Mouse (Mus musculus): ENCODE measurements around the gene Taf1d. TPM values are rescaled to one million over a fixed set of nuclear protein-coding genes. Genes with fewer than 3 reads are reported as not detected.
"Not testable (repeated sequence)": the region's sequence is repeated elsewhere in the genome, so short reads cannot be mapped to it uniquely, and the experiment has no call there.

Taf1d gene
- total and polyA plus RNA-seq, 3 experiments, result 3.0 to 128 (median 76.4) TPM

- no peak for DNase-seq
These were observed 1.2 kb downstream of the Taf1d start for GRCm38 (mm10) chr9:15307257-15307656.

DNA sequence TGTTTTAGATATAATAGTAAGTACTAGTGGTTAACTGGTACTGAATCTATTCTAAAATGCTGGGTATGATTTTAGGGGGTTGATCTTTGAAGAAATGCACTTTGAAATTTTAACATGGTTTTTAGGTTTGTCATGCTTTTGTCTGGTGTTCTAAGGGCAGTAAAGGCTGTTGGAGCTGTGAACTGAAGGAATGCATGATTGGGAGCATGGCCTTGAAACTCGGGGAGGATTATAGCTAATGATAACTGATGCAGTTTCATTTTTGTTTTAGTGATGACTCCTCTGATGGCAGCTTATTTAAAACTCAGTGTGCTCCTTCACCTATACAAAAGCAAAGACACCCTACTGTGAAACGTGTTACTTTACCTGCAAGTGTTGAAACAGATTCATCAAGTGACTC lies 2.2 kb downstream of the Taf1d start:
- no peak for DNase-seq

GRCm38 (mm10) chr9:15309425-15309824 lies 3.4 kb downstream of the Taf1d start:
- no peak for DNase-seq

DNA sequence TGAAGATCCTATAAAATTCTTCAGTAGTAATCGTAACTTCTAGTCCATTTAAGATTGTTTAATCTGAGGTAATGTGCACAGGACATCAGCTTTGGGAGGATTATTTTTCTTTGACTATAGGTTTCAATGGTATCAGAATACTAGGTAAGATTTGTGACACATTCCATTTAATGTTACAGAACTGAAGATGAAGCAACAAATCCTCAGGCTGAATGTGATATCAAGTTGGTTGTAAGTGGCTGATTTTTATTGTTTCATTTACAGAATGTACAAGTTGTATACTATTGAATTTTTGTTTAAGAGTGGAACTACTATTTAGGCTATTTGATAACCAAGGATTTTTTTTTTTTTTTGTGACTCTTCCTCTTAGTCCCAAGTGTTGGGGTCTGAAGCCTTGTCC lies 4.2 kb downstream of the Taf1d start:
- no peak for DNase-seq

DNA sequence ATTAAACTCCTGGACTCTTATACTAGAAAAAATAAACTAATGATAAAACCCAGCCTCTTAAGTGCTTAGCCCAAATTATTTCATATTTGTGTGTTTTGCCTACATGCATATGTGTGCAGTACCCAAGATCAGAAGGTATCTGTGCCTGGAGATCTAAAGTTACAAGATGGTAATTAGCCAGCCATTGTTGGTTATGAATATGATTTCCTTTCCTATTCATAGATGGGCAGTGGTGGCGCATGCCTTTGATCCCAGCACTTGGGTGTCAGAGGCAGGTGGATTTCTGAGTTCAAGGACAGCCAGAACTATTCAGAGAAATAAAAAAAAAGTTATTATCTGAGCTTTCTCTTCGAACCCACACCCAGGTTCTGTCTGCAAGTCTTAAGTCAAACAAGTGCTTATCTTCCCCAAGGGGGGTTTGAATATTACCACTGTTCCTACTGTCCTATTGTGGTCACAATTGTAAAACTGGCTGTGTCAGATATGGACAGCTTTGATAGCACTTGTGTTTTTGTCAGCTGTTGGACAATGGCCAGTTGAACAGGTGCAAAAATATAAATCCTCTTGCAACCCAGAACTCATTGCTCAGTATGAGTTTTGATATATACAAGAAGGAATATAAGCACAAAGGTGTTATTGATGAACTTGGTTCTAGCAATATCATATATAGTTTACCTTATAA lies 6.2 kb downstream of the Taf1d start:
- DNase-seq, result no peak

- DNase-seq, result no peak
These were observed 7.6 kb downstream of the Taf1d start for GRCm38 (mm10) chr9:15313633-15314032.

- DNase-seq, result no peak
These were observed 8.6 kb downstream of the Taf1d start for GRCm38 (mm10) chr9:15314619-15315018.

DNA sequence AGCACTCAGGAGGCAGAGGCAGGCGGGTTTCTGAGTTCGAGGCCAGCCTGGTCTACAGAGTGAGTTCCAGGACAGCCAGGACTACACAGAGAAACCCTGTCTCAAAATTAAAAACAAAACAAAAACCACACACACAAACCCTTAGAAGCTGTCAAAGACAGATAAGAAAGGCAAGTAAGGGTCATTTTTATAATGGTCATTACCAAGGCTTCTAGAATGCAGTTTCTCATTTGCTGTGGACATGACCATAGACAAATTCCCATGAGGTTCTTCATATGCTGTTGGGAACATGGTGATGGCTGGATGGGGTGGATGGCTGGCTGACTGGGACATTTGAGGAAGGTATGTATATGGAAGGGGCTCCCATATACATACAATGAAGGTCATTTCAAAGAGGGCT lies 10.3 kb downstream of the Taf1d start:
- not testable (repeated sequence) for DNase-seq

GRCm38 (mm10) chr9:15317223-15318169 lies 11.5 kb downstream of the Taf1d start:
- DNase-seq, result no peak

DNA sequence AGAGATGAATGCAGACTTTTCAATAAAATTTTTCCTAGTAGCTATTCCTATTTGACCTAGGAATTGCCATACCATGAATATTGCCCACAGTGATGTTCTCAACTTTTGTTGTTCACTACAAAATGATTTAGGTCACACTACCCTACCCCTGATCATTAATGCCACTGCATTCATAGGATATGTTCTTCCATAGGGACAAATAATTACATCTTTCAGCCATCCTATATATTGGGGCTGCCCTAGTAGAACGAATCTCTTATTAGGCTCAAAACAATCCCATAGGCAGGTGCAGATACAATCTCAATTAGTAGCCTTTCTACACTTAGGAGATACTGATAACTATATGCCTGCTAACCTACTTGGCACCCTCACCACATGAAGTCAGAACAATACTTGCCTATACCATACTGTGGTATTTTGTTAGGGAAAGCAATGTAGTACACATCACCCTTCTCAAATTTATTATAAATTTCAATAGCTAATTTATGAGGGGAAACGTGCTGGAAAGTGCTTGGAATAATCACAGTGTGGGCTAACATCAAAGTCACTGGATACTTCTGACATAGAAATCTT lies 12.2 kb downstream of the Taf1d start:
- no peak for DNase-seq

DNA sequence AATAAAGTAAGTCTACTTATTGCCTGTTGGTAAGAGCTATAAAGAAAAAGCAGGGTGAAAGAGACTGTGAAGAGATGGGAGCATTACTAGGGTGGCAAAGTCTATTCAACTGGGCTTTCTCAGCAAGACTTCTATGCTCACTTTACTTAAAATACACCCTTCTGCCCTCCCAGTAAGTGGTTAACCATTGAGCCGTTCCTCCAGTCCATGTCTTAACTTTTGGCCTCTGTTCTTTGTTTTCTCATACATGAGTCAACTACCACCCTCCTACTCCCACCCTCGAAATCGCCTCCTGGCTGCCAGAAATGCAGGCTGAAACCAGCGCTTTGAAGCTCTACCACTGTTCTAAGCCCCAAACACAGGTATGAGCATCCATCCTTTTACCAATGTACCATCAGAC lies 31.8 kb downstream of the Taf1d start:
- no peak for DNase-seq

DNA sequence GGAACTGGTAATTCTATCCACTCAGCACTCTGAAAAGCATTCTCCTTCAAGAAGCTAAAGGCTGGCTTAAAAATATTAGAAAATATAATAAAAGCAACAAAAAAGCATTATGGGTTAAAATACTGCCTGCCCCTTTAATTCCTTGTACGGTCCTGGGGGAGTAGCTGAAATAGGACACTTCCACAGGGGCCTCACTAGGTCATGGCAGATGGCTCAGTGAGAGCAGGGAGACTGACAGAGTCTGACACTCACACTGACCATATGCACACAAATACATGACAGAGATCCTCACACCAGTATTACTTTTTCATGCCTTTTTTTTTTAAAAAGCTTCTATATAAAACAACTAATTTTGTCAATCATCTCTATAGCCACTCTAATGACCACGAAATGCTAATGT lies 43.9 kb downstream of the Taf1d start:
- no peak for DNase-seq

DNA sequence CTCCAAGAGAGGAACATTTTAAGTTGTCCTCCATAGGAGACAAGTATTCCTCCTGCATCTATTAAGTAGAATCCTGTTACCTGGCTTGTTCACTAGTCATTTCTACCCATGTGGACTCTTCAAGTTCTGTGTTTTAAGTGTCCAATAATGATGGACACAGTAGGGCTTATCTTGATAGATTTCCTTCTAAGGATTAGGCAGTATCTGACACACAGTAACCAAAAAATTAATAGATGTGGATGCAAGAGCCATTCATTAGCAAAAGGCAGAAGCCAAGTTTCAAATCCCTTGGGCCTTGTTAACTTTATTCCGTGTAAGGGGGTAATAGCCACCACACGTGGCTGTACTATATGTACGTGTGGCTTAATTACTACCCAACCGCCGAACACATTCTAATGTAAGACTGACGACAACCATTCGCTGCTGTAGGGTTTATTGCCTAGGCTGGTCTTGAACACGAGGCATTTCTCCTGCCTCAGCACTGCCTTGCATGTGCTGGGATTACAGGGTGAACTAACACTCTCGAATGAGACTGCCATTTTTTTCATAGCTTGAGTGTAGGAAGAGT lies 51.0 kb downstream of the Taf1d start:
- no peak for DNase-seq

- DNase-seq, result peak; percentile 97
These were observed 51.7 kb downstream of the Taf1d start, which contains the start of gene Cep295 for GRCm38 (mm10) chr9:15357484-15358275. Cep295 (minus strand) TSS chr9:15357788.

DNA sequence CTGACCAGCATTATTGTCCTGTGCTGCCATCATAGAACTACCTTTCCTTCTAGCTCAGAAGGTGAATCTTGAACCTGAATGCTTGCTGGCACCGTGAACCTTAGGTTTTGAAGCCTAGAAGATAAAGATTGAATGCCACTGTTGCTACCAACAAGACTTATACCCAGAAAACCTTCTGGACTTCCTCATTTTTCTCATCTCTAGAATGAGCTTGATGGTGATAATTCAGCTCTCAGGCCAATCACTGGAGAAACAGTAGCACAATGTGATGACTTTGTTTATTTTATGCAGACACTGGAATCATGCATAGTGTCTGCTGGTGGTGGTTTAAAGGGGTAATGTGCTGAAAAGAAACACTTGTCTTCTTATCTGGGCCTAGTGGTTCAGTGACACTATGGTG lies 58.8 kb downstream of the Taf1d start:
- DNase-seq, result no peak

GRCm38 (mm10) chr9:15365856-15366255 lies 59.8 kb downstream of the Taf1d start:
- no peak for DNase-seq

DNA sequence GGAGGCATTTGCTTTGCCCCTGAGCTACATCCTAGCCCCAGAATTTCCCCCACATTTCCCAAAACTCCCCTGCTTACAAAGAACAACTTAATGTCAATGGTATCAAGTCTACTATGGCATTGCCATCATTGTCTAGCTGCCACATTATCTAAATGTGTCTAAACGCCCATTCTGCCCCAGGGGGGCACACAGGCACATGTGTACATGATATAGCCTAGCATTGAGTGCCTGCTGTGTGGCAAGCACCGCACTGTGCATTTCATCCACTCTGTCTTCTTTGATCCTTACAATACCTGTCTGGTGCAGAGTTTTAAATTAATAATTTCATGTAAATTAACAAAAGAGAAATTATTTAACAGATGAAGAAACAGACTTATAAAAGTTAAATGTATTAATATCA lies 60.2 kb downstream of the Taf1d start:
- no peak for DNase-seq
